Mouse (Mus musculus): ENCODE data around the gene Hrasls.

Gene Hrasls

GRCm38 (mm10) chr16:29209605-29210411 is at the start of gene Hrasls:
Hrasls (plus strand) TSS chr16:29209695.
- no peak for DNase-seq

- DNase-seq, result no peak
Measured at GRCm38 (mm10) chr16:29162271-29162670, 47.2 kb upstream of the Hrasls start.

- no peak for DNase-seq
Measured at GRCm38 (mm10) chr16:29167051-29167450, 42.4 kb upstream of the Hrasls start.

- DNase-seq, result no peak
Measured at GRCm38 (mm10) chr16:29171741-29172140, 37.8 kb upstream of the Hrasls start.

- no peak for DNase-seq
Measured at GRCm38 (mm10) chr16:29173201-29173600, 36.3 kb upstream of the Hrasls start.

GRCm38 (mm10) chr16:29174831-29175350 is 34.6 kb upstream of the Hrasls start:
- DNase-seq, result no peak

GRCm38 (mm10) chr16:29192911-29193310 is 16.6 kb upstream of the Hrasls start:
- DNase-seq, result no peak

GRCm38 (mm10) chr16:29193981-29194380 is 15.5 kb upstream of the Hrasls start:
- DNase-seq, result no peak

GRCm38 (mm10) chr16:29195156-29195555 is 14.3 kb upstream of the Hrasls start:
- DNase-seq, result no peak

- DNase-seq, result no peak
Measured at GRCm38 (mm10) chr16:29198461-29198860, 11.0 kb upstream of the Hrasls start.

- DNase-seq, result no peak
Measured at GRCm38 (mm10) chr16:29201146-29201545, 8.3 kb upstream of the Hrasls start.

- no peak for DNase-seq
Measured at GRCm38 (mm10) chr16:29204875-29205274, 4.6 kb upstream of the Hrasls start.

GRCm38 (mm10) chr16:29205581-29205980 is 3.9 kb upstream of the Hrasls start:
- DNase-seq, result no peak

- no peak for DNase-seq
Measured at GRCm38 (mm10) chr16:29208841-29209240, 654 bp upstream of the Hrasls start.

- DNase-seq, result no peak
Measured at GRCm38 (mm10) chr16:29216395-29217295, 7.2 kb downstream of the Hrasls start.

- no peak for DNase-seq
Measured at GRCm38 (mm10) chr16:29235951-29236350, 26.5 kb downstream of the Hrasls start.

- no peak for DNase-seq
Measured at GRCm38 (mm10) chr16:29254325-29254724, 44.8 kb downstream of the Hrasls start.

Data from spleen, adult 18-20 months (tissue).